Mouse (Mus musculus) kidney, adult 8-10 months (tissue): ENCODE measurements around the gene Pogk.
A peak's percentile ranks its signal among the peaks of the same experiment; 100 is the strongest.

Source experiments
- DNase-seq, 2 experiments: peaks; one replicate each; pipeline ENCODE4 v3.0.0; 2022

Pogk gene

GRCm38 (mm10) chr1:166409701-166410220 is at the start of gene Pogk:
TSS of gene Pogk (minus strand) at chr1:166409863.
- DNase-seq, result peak; percentile 21 to 60

GRCm38 (mm10) chr1:166441992-166442391 is 32.3 kb upstream of the Pogk start:
- DNase-seq, result no peak

GRCm38 (mm10) chr1:166439426-166439825 is 29.8 kb upstream of the Pogk start:
- no peak for DNase-seq

GRCm38 (mm10) chr1:166429809-166430431 is 20.3 kb upstream of the Pogk start:
- peak in 1 of 2 experiments; percentile 13 for DNase-seq

GRCm38 (mm10) chr1:166429053-166429452 is 19.4 kb upstream of the Pogk start:
- DNase-seq, result no peak

GRCm38 (mm10) chr1:166412266-166412665 is 2.6 kb upstream of the Pogk start:
- DNase-seq, result no peak

- DNase-seq, result no peak
Measured at GRCm38 (mm10) chr1:166411541-166411940, 1.9 kb upstream of the Pogk start.

GRCm38 (mm10) chr1:166409177-166409700 is 424 bp downstream of the Pogk start:
- DNase-seq, result peak; percentile 26 to 33

GRCm38 (mm10) chr1:166403846-166404245 is 5.8 kb downstream of the Pogk start:
- DNase-seq, result no peak

GRCm38 (mm10) chr1:166402003-166402402 is 7.7 kb downstream of the Pogk start:
- DNase-seq, result no peak

GRCm38 (mm10) chr1:166401455-166401854 is 8.2 kb downstream of the Pogk start:
- DNase-seq, result peak; percentile 24 to 35

GRCm38 (mm10) chr1:166396381-166396780 is 13.3 kb downstream of the Pogk start:
- DNase-seq, result no peak

GRCm38 (mm10) chr1:166395661-166396060 is 14.0 kb downstream of the Pogk start:
- no peak for DNase-seq

GRCm38 (mm10) chr1:166394770-166395169 is 14.9 kb downstream of the Pogk start:
- no peak for DNase-seq

GRCm38 (mm10) chr1:166391671-166392070 is 18.0 kb downstream of the Pogk start:
- no peak for DNase-seq

GRCm38 (mm10) chr1:166389406-166390125 is 20.1 kb downstream of the Pogk start:
- DNase-seq, result no peak

- DNase-seq, result no peak
Measured at GRCm38 (mm10) chr1:166388511-166388910, 21.2 kb downstream of the Pogk start.

- DNase-seq, result no peak
Measured at GRCm38 (mm10) chr1:166385431-166385830, 24.2 kb downstream of the Pogk start.

- DNase-seq, result no peak
Measured at GRCm38 (mm10) chr1:166384614-166385013, 25.0 kb downstream of the Pogk start.

GRCm38 (mm10) chr1:166382626-166383025 is 27.0 kb downstream of the Pogk start:
- no peak for DNase-seq

GRCm38 (mm10) chr1:166381821-166382220 is 27.8 kb downstream of the Pogk start:
- no peak for DNase-seq

GRCm38 (mm10) chr1:166381336-166381735 is 28.3 kb downstream of the Pogk start:
- DNase-seq, result no peak

GRCm38 (mm10) chr1:166379630-166380231 is 29.9 kb downstream of the Pogk start:
- peak; percentile 51 to 60 for DNase-seq
